Mouse (Mus musculus): ENCODE measurements around the gene Stard13. TPM values are rescaled to one million over a fixed set of nuclear protein-coding genes. Genes with fewer than 3 reads are reported as not detected.
A peak's percentile ranks its signal among the peaks of the same experiment; 100 is the strongest.

The Stard13 gene
- polyA plus RNA-seq, 1 experiment from 2014 or later, result 10.6 TPM

GRCm38 (mm10) chr5:151108291-151108897 is 125.2 kb downstream of the Stard13 start:
- peak; percentile 67 for ATAC-seq (replicated peaks; ENCODE audit: low FRiP score)
- H3K36me3 ChIP-seq, result no peaks in the 10 kb centered on the region
- peaks cover 38% of the 10 kb centered on the region for H3K4me1 ChIP-seq
- peak overlapping the region; percentile 85 for H3K27ac ChIP-seq
- peak overlapping the region; percentile 29 for H3K4me3 ChIP-seq (replicated peaks)
- WGBS, result 27% methylated on average over 19 of the region's 19 CpGs
- H3K9ac ChIP-seq, result 0 out of 2 replicates have a peak overlapping the region, but pooled peaks have one; percentile 23
- no peaks in the 10 kb centered on the region for H3K27me3 ChIP-seq
- no peaks in the 10 kb centered on the region for H3K9me3 ChIP-seq (replicated peaks)
- peak overlapping the region; percentile 56 for H3K4me2 ChIP-seq

GRCm38 (mm10) chr5:151106841-151107240 is 126.8 kb downstream of the Stard13 start:
- H3K27ac ChIP-seq, result no peak overlapping the region
- H3K4me1 ChIP-seq, result peaks cover 40% of the 10 kb centered on the region
- no peak overlapping the region for H3K4me3 ChIP-seq (replicated peaks)
- no peak for ATAC-seq (replicated peaks; ENCODE audit: low FRiP score)
- no peaks in the 10 kb centered on the region for H3K9me3 ChIP-seq (replicated peaks)
- H3K4me2 ChIP-seq, result no peak overlapping the region
- WGBS, result 90% methylated on average over 3 of the region's 3 CpGs
- no peaks in the 10 kb centered on the region for H3K27me3 ChIP-seq
- no peaks in the 10 kb centered on the region for H3K36me3 ChIP-seq
- H3K9ac ChIP-seq, result no peak overlapping the region

DNA sequence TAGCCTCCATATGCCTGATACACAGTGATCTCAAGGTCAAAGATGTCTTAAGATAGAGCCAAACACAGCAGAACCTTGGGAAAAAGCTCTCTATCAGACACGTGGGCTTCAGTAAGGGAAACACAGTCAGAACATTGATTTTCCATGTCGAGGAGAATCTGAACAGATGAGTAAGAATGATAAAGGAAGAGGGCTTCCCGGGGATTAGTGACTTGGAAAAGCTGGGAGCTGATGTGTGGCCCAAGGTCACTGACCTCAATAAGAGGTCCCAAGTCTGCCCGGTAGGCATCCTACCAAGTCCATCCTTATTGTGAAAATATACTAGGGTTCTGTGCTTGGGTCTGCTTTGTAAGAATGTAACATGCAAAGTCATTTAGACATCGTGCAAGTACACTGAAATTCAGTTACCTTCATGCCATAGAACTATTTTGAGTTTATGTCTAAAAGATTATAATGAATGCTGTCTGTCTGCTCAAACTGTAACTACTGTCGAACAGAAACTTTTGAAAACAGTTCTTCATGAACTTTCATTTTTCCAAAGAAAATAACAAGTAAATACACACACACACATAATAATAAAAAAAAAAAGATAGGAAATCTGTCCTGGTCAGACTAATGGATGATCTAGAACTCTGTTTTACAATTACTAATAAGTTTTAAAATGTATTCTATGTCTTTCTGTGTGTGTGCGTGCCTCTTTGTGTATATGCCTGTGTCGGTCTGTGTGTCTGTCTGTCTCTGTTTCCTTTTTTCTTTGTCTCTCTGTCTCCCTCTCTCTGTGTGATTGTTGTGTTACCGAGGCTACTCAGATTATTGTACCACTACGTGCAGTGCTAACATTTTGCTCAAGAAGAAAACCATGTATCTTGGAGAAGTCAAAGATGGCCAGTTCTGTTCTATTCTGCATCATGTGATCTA is 128.3 kb downstream of the Stard13 start:
- Histone ChIP-seq H3K4me2 (no peak overlapping the region), H3K27me3 (no peaks in the 10 kb centered on the region), H3K9me3 (replicated peaks) (no peaks in the 10 kb centered on the region), H3K4me3 (replicated peaks) (no peak overlapping the region), H3K9ac (no peak overlapping the region), H3K27ac (0 out of 2 replicates have a peak overlapping the region, but pooled peaks have one; percentile 38), H3K4me1 (peaks cover 36% of the 10 kb centered on the region), H3K36me3 (no peaks in the 10 kb centered on the region)
- 73% methylated on average over 10 of the region's 10 CpGs for WGBS
- ATAC-seq (replicated peaks; ENCODE audit: low FRiP score), result no peak

- no peaks in the 10 kb centered on the region for H3K9me3 ChIP-seq (replicated peaks)
- H3K4me2 ChIP-seq, result no peak overlapping the region
- H3K27ac ChIP-seq, result peak overlapping the region; percentile 38; the same call in 1 of the 2 replicates
- WGBS, result 52% methylated on average over 9 of the region's 9 CpGs
- peaks cover 31% of the 10 kb centered on the region for H3K4me1 ChIP-seq
- H3K9ac ChIP-seq, result no peak overlapping the region
- H3K36me3 ChIP-seq, result no peaks in the 10 kb centered on the region
- H3K4me3 ChIP-seq (replicated peaks), result no peak overlapping the region
- H3K27me3 ChIP-seq, result no peaks in the 10 kb centered on the region
- ATAC-seq (replicated peaks; ENCODE audit: low FRiP score), result peak; percentile 69
These were observed 129.1 kb downstream of the Stard13 start for GRCm38 (mm10) chr5:151104354-151105053.

DNA sequence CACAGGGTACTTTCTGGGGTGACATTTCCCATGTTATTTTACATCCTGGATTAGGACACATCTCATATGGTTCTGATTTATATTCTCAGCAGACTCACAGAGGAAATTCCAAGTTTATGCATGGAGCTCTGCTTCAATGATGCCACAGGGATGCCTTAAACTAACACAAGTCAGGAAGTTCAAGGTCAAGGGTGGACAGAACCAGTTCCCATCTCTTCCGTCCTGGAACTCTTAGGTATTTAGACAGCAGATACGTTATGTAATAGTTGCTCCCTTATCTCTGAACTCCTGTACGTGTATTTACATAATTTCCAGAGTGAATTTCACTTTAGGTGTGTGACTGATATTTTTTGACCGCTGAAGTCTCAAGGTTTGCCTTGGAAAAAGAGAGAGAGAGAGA is 130.4 kb downstream of the Stard13 start:
- H3K27ac ChIP-seq, result no peak overlapping the region
- 53% methylated on average over 4 of the region's 4 CpGs for WGBS
- ATAC-seq (replicated peaks; ENCODE audit: low FRiP score), result no peak
- no peak overlapping the region for H3K4me3 ChIP-seq (replicated peaks)
- H3K36me3 ChIP-seq, result no peaks in the 10 kb centered on the region
- H3K4me1 ChIP-seq, result peaks cover 20% of the 10 kb centered on the region
- H3K9ac ChIP-seq, result no peak overlapping the region
- no peak overlapping the region for H3K4me2 ChIP-seq
- H3K27me3 ChIP-seq, result no peaks in the 10 kb centered on the region
- H3K9me3 ChIP-seq (replicated peaks), result no peaks in the 10 kb centered on the region

DNA sequence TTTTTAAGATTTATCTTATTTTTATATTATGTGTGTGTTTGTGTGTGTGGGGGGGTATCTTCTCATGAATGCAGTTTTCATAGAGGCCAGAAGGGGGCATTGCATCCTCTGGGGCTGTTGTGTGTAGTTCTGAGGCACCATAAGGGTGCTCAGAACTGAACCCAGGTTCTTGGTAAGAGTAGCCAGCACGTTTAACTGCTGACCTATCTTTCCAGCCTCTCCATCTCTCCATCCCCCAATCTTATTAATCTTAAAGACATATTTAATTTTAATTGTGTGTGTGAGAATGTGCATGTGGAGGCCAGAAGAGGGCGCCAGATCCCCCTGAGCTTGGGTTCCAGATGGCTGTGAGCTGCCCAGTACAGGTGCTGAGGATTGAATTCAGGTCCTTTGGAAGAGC is 131.4 kb downstream of the Stard13 start:
- no peak overlapping the region for H3K27ac ChIP-seq
- H3K4me3 ChIP-seq (replicated peaks), result no peak overlapping the region
- H3K27me3 ChIP-seq, result no peaks in the 10 kb centered on the region
- peaks cover 13% of the 10 kb centered on the region for H3K4me1 ChIP-seq
- H3K9ac ChIP-seq, result no peak overlapping the region
- no peaks in the 10 kb centered on the region for H3K36me3 ChIP-seq
- no peak for ATAC-seq (replicated peaks; ENCODE audit: low FRiP score)
- 48% methylated on average over 2 of the region's 2 CpGs for WGBS
- no peak overlapping the region for H3K4me2 ChIP-seq
- H3K9me3 ChIP-seq (replicated peaks), result no peaks in the 10 kb centered on the region

DNA sequence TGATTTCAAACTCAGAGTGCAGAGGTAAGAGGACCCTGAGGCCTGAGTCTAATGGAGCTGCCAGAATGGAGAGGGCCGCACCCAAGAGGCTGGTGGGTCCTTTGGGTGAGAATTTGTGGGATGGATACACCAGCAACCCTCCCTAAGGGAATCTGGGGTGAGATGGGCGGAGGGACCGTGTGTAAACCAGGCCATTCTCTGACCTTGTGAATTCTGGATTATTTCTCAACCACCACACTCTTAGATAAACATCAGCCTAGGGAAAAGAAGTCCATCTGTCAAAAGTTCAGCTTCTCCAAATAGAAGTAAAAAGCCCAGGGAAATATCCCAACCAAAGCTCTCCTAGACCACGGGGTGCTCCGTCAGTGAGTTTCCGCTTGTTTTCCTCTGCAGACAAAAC is 137.6 kb downstream of the Stard13 start:
- Histone ChIP-seq H3K27me3 (no peaks in the 10 kb centered on the region), H3K4me1 (0 out of 2 replicates have a peak, but pooled peaks cover 9% of the 10 kb centered on the region), H3K9me3 (replicated peaks) (no peaks in the 10 kb centered on the region), H3K36me3 (peaks cover 15% of the 10 kb centered on the region), H3K27ac (peak overlapping the region; percentile 45), H3K4me3 (replicated peaks) (no peak overlapping the region), H3K4me2 (no peak overlapping the region), H3K9ac (no peak overlapping the region)
- WGBS, result 63% methylated on average over 6 of the region's 6 CpGs
- no peak for ATAC-seq (replicated peaks; ENCODE audit: low FRiP score)

GRCm38 (mm10) chr5:151092886-151093665 is 140.6 kb downstream of the Stard13 start:
- H3K27me3 ChIP-seq, result no peaks in the 10 kb centered on the region
- no peak overlapping the region for H3K4me3 ChIP-seq (replicated peaks)
- H3K9ac ChIP-seq, result no peak overlapping the region
- no peak overlapping the region for H3K27ac ChIP-seq
- H3K9me3 ChIP-seq (replicated peaks), result no peaks in the 10 kb centered on the region
- WGBS, result 69% methylated on average over 3 of the region's 3 CpGs
- H3K4me1 ChIP-seq, result 0 out of 2 replicates have a peak, but pooled peaks cover 9% of the 10 kb centered on the region
- no peak overlapping the region for H3K4me2 ChIP-seq
- peaks cover 16% of the 10 kb centered on the region for H3K36me3 ChIP-seq
- ATAC-seq (replicated peaks; ENCODE audit: low FRiP score), result no peak

GRCm38 (mm10) chr5:151090996-151091395 is 142.6 kb downstream of the Stard13 start:
- no peak for ATAC-seq (replicated peaks; ENCODE audit: low FRiP score)
- H3K4me2 ChIP-seq, result no peak overlapping the region
- H3K27me3 ChIP-seq, result no peaks in the 10 kb centered on the region
- no peak overlapping the region for H3K27ac ChIP-seq
- H3K9ac ChIP-seq, result no peak overlapping the region
- no peak overlapping the region for H3K4me3 ChIP-seq (replicated peaks)
- H3K4me1 ChIP-seq, result peaks cover 16% of the 10 kb centered on the region
- peaks cover 16% of the 10 kb centered on the region for H3K36me3 ChIP-seq
- no peaks in the 10 kb centered on the region for H3K9me3 ChIP-seq (replicated peaks)
- WGBS, result 91% methylated on average over 6 of the region's 6 CpGs

DNA sequence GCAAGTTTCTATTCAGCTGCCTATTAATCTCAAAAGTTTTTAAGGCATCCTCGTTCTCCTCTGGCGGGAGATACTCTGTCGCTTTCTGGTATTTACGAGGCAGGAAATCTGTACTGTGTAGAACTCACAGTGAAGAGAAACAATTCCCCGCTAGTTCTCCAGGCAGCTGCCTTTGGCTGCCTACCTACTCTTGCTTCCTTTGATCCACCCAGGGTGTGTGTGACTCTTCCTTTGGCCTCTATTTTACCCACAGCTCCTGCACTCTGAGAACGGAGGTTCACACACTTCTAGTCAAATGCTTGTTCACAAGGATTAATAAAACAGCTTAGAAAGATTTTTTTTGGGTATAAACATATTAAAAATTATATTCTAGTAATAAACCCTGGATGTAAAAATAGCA is 144.4 kb downstream of the Stard13 start:
- Histone ChIP-seq H3K36me3 (peaks cover 11% of the 10 kb centered on the region), H3K4me3 (replicated peaks) (no peak overlapping the region), H3K9me3 (replicated peaks) (no peaks in the 10 kb centered on the region), H3K4me1 (peaks cover 14% of the 10 kb centered on the region), H3K9ac (no peak overlapping the region), H3K27me3 (no peaks in the 10 kb centered on the region), H3K4me2 (no peak overlapping the region), H3K27ac (no peak overlapping the region)
- ATAC-seq (replicated peaks; ENCODE audit: low FRiP score), result no peak
- WGBS, result 46% methylated on average over 6 of the region's 6 CpGs

DNA sequence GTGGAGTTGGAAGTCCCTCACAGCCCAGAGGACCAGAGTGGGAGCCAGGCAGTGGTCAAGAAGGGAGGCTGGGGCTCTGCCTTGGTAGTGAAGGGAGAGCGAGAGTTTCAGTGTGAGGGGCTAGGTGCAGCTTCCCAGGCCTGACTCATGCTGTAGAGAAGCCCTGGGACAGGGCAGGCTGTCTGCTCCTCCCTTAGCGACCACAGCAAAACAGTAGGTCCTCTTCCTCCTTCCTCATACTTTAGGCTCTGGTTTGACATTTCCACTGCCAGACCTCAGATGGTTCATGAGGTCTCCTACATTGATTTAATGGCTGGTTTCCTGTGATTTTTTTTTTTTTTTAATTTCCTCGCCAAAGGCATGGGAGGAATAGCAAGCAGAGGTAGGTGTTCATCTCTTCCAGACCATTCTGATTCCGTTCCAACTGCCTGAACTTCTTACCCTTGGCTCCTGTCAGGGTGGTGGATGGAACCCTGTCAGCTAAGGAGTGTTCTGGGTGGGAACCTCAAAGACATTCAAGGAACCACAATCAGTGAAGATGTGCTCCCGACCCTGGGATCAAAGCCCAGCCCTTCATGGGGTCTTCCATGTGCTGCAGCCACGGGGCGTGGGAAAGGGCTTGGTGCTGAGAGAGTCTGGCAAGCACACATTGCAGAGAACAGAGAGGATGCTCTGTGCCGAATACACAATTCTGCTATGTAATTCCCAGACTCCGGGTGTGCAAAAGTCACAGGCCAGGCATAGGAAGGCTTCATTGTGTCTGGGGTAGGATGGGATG is 147.0 kb downstream of the Stard13 start:
- Histone ChIP-seq H3K4me1 (peaks cover 14% of the 10 kb centered on the region), H3K9me3 (replicated peaks) (no peaks in the 10 kb centered on the region), H3K9ac (no peak overlapping the region), H3K4me2 (no peak overlapping the region), H3K27me3 (no peaks in the 10 kb centered on the region), H3K36me3 (0 out of 2 replicates have a peak, but pooled peaks cover 3% of the 10 kb centered on the region), H3K4me3 (replicated peaks) (no peak overlapping the region), H3K27ac (0 out of 2 replicates have a peak overlapping the region, but pooled peaks have one; percentile 23)
- ATAC-seq (replicated peaks; ENCODE audit: low FRiP score), result 0 out of 2 replicates have a peak, but pooled peaks have one; percentile 40
- 56% methylated on average over 9 of the region's 9 CpGs for WGBS

All from kidney, embryonic 15.5 days (tissue).